In genomic region chr5:43248001-43248430, GRCm38 (mm10) we compare ENCODE assay signal across 11 mouse cellular contexts. TPM values are rescaled to one million over a fixed set of nuclear protein-coding genes. Genes with fewer than 3 reads are reported as not detected.
A peak's percentile ranks its signal among the peaks of the same experiment; 100 is the strongest.
DNase-seq lines count a peak whose midpoint lies in the region; ATAC-seq and TF ChIP-seq lines count a peak whose summit lies in the region.
"Had no signal": no experiment of that assay in that cellular context is flagged by ENCODE, and none has a peak within 500 bp of the region (broad histone marks: within the 10 kb centered on the region; RNA-seq: fewer than 3 reads in every experiment).

No protein-coding gene starts in this region.

- H3K27ac ChIP-seq in layer of hippocampus, adult 2 months, result peak overlapping the region; percentile 87

- no peak for DNase-seq in frontal cortex, postnatal 25 days (ENCODE audit: low spot score in 2 of 2)
- DNase-seq in layer of hippocampus, adult 2 months (ENCODE audit: low spot score in 2 of 2), result peak in 1 of 2 experiments; percentile 46
- no peak for DNase-seq in layer of hippocampus, postnatal 25 days (ENCODE audit: extremely low spot score in 1 of 2, low spot score in 1 of 2)
- DNase-seq in retina, postnatal 1 day, result peak; percentile 45
- no peak for DNase-seq in retina, embryonic 14.5 days (ENCODE audit: low spot score)
- DNase-seq in kidney, postnatal 10 days, result no peak
- DNase-seq: lung, postnatal 14 days; thymus, adult 2 months had no signal

- no peak overlapping the region; the same call in 1 of the 2 replicates for H3K4me3 ChIP-seq in layer of hippocampus, adult 2 months

- TF ChIP-seq CTCF in layer of hippocampus, adult 2 months (conservative IDR thresholded peaks at IDR 0.05), result no peak

- peak; percentile 53 for ATAC-seq in frontal cortex, adult (ENCODE audit: low TSS enrichment)
- no peak for ATAC-seq in erythroid progenitor cell, adult 5-6 weeks (replicated peaks; ENCODE audit: low FRiP score, poor library complexity, severe bottlenecking)
- ATAC-seq: intestine, embryonic 16.5 days had no signal

RNA-seq across cellular contexts. Expression of gene Cpeb2, which starts 15.0 kb away (rescaled TPM):
- 10 to 100 TPM; 43.3 to 50.6 TPM for total RNA-seq in layer of hippocampus, adult 2 months (2021)
- 10 to 100 TPM; 41.5 to 50.8 TPM for total RNA-seq in layer of hippocampus, postnatal 25 days (2021)
- total RNA-seq in erythroid progenitor cell, adult 5-6 weeks (2015; ENCODE audit: low replicate concordance), result under 0.01 and 2.5 TPM in 2 replicates
- 1.0 TPM in 1 of 2 replicates, not detected in the other for total RNA-seq in erythroid progenitor cell, adult 5-6 weeks (2017; ENCODE audit: low replicate concordance)

Comparison
In these comparisons a context has a peak if more than half of its experiments do, and no peak if none do; other contexts are left out.
1. RNA of gene Cpeb2, which starts 15.0 kb away (total RNA-seq): 41.5 to 50.8 TPM in layer of hippocampus, postnatal 25 days and 43.3 to 50.6 TPM in layer of hippocampus, adult 2 months; under 0.01 to 2.5 TPM in erythroid progenitor cell, adult 5-6 weeks; every median in the first group is over 10 times any median in the second.